ENCODE assay signal across 9 mouse cellular contexts in genomic region chr6:120114698-120115097, GRCm38 (mm10). TPM values are rescaled to one million over a fixed set of nuclear protein-coding genes. Genes with fewer than 3 reads are reported as not detected.
DNase-seq lines count a peak whose midpoint lies in the region; ATAC-seq lines count a peak whose summit lies in the region.
"Had no signal": no experiment of that assay in that cellular context is flagged by ENCODE, and none has a peak within 500 bp of the region (broad histone marks: within the 10 kb centered on the region; RNA-seq: fewer than 3 reads in every experiment).

No protein-coding gene starts in this region.

- 18% methylated on average over 7 of the region's 7 CpGs for WGBS in stomach, embryonic 16.5 days

- no peak overlapping the region for H3K9ac ChIP-seq in stomach, embryonic 16.5 days (ENCODE audit: low read length)

- H3K36me3 ChIP-seq in stomach, embryonic 16.5 days (ENCODE audit: control insufficient read depth, insufficient read depth, low read length), result no peaks in the 10 kb centered on the region

- H3K4me1 ChIP-seq in stomach, embryonic 16.5 days (ENCODE audit: control insufficient read depth, insufficient read depth, low read length), result peaks cover 9% of the 10 kb centered on the region

- H3K27me3 ChIP-seq in stomach, embryonic 16.5 days (ENCODE audit: control insufficient read depth, insufficient read depth, low read length), result no peaks in the 10 kb centered on the region
- H3K27me3 ChIP-seq: megakaryocyte, embryonic 14.5 days had no signal

- H3K9me3 ChIP-seq in stomach, embryonic 16.5 days (replicated peaks; ENCODE audit: control insufficient read depth, low read length), result no peaks in the 10 kb centered on the region
- H3K9me3 ChIP-seq: megakaryocyte, embryonic 14.5 days had no signal

- ATAC-seq in stomach, embryonic 16.5 days (ENCODE audit: insufficient read depth, low FRiP score), result no peak

- DNase-seq in 416B (ENCODE audit: low read depth), result peak; percentile 62
- peak; percentile 93 for DNase-seq in Muller cell, postnatal 12 days (ENCODE audit: inconsistent ontology term)
- peak; percentile 68 for DNase-seq in gastrocnemius, postnatal 10 days
- peak; percentile 74 for DNase-seq in kidney, adult 11 months
- peak; percentile 79 to 85 for DNase-seq in lung, adult 18-20 months
- no peak for DNase-seq in spleen, postnatal 14 days (ENCODE audit: low spot score in 2 of 2)
- no peak for DNase-seq in frontal cortex, postnatal 25 days (ENCODE audit: low spot score in 2 of 2)

- H3K4me3 ChIP-seq in stomach, embryonic 16.5 days (replicated peaks; ENCODE audit: low read length), result no peak overlapping the region
- H3K4me3 ChIP-seq: megakaryocyte, embryonic 14.5 days had no signal

- peak overlapping the region; percentile 81 for H3K27ac ChIP-seq in stomach, embryonic 16.5 days (ENCODE audit: low read length)

- H3K4me2 ChIP-seq in stomach, embryonic 16.5 days (ENCODE audit: low read depth, low read length), result no peak overlapping the region

RNA-seq across cellular contexts. Expression of gene Ninj2, which starts 21.5 kb away (rescaled TPM):
- not detected for total RNA-seq in gastrocnemius, postnatal 10 days (2021)
- polyA plus RNA-seq in stomach, embryonic 16.5 days (2015; fragmentation: Nextera tagmentation; extraction: Ambion mirVana), result not detected in 2 replicates

Comparison
In these comparisons a context has a peak if more than half of its experiments do, and no peak if none do; other contexts are left out.
1. DNase-seq: peak in 416B (single experiment), Muller cell, postnatal 12 days (single experiment), gastrocnemius, postnatal 10 days (single experiment), kidney, adult 11 months (single experiment) and lung, adult 18-20 months (2 of 2); none in spleen, postnatal 14 days (0 of 2) and frontal cortex, postnatal 25 days (0 of 2).